Mouse (Mus musculus) adrenal gland (tissue): ENCODE measurements at regions not wholly inside any gene's neighbourhood (a gene's known extent, or its start where the extent isn't known, plus 50 kb on each side); places are given as distances from the start of the nearest gene placed in this dataset.

Experiments used
- intact Hi-C: fragments of 180-260 bp; cut with DNase I; formaldehyde crosslinking; loops from one replicate; pipeline ENCODE4 v1.15.1; 2025

DNA sequence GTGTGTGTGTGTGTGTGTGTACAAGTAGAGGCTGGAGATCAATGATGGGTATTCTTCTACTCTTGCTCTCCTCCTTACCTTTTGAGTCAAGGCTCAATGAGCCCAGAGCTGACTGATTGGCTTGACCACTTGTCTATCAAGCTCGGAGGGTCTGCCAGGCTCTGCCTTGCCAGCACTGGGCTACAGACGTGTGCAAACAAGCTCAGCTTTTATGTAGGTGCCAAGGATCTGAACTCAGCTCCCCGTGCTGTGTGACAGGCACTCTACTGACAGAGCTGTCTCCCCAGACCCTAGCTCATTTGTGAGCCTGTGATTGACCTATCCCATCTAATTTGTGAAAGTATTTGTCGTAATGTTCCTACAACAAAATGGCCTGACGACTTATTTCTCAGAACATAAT is 54.2 kb upstream of the Cdc42bpa start:
- intact Hi-C loops: no loop called here

DNA sequence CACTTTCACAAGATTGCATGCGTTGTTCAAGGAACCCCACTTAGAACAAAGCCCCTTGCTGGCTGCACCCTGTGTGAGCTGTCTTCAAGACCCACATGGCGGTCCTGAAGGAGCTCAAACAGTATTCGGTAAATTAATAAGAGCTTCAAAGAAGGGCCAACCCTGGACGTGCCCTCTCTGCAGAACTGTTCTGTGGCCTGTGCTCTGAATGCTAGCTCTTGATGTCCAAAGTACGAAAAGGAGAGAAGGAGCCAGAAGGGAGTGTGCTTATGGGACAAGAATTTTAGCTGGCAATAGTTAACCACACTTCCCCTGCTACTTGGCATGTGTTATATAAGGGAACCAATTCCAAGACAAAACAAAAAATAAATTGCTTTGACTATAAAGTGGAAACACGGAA is 67.6 kb upstream of the Cdc42bpa start:
- intact Hi-C loops: no loop called here

DNA sequence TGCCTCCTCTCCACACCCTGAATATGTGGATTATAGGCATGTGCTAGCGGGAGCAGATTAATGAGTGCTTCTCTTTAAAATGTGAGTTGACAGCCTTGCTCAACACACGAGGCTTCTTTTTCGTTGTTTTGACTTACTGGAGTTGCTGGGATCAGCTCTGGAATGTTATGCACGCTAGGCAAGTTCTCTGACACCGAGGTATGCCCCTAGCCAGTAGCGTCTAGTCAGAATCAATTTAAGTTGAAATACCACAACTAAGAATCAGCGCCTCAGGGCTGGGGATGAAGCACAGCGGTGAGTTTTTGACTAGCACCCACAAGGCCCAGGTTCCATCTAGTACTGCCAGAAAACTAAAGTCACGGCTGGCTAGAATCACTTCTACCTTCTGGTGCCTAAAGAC is 72.4 kb upstream of the Cdc42bpa start:
- intact Hi-C loops: no loop called here

- intact Hi-C loops: no loop called here
Measured at GRCm38 (mm10) chr1:179881222-179881621, 77.7 kb upstream of the Ahctf1 start.

DNA sequence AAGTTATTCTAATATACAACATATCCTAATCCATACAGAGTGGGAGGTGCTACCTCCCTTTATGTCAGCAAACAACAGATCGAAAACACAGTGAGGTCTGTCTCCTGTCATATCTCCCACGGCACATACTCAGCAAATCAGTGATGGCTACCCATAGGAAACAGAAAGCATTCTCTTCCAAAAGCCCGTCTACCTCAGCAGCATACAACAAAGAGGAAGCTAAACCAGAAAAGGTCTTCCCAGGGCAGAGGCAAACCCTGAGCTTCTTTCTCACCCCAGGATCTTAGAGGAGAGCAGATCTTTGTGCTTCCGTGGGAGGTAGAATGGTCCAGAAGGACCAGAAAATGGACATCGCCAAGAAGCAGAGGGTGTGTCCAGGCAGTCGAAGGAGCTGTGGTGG is 74.4 kb upstream of the Ahctf1 start:
- intact Hi-C loops: no loop called here

- intact Hi-C loops: no loop called here
Measured at GRCm38 (mm10) chr1:179873772-179874555, 70.5 kb upstream of the Ahctf1 start.

DNA sequence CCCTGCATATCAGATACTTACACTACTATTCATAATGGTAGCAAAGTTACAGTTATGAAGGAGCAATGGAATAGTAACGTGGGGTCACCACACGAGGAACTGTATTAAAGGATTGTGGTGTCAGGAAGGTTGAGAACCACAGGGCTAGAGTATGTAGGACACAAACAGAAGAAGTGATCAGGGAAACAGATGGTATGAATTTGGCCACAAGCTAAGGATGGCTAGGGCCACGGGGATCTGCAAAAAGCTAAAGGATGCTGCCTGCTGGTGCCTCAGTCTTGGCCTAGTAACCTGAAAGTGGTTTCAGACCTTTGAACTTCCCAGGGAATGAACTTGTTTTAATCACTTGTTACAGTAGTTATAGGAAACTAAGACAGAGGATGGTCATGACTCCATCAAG is 68.5 kb upstream of the Ahctf1 start:
- intact Hi-C loops: no loop called here

DNA sequence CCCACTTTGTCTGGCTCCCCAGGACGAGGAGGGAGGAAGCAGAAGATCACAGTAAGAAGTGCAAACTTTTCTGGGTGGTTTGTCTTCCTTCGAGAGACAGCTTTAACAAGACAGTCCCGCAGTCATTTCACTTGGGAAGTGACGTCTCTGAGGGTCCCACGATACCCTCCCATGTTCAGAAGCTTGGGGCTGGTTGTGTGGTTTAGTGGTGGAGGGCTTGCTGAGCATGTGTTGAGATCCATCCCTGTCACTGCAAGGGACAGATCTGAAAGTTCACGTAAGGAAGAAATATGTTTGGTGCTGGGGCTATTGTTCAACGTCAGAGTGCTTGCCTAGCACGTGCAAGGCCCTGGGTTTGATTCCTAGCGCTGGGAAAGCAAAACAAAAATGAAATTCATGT is 65.2 kb upstream of the Ahctf1 start:
- intact Hi-C loops: loop anchor here (10.0 kb wide), 1 partner anchor 86 kb away; no protein-coding TSS in a partner anchor

GRCm38 (mm10) chr1:179867493-179867892 is 64.0 kb upstream of the Ahctf1 start:
- intact Hi-C loops: loop anchor here (10.0 kb wide), 1 partner anchor 87 kb away; no protein-coding TSS in a partner anchor

GRCm38 (mm10) chr1:179866056-179866772 is 62.7 kb upstream of the Ahctf1 start:
- intact Hi-C loops: loop anchor here (10.0 kb wide), 1 partner anchor 89 kb away; no protein-coding TSS in a partner anchor

GRCm38 (mm10) chr1:179865561-179865960 is 62.1 kb upstream of the Ahctf1 start:
- intact Hi-C loops: loop anchor here (10.0 kb wide), 1 partner anchor 89 kb away; no protein-coding TSS in a partner anchor

DNA sequence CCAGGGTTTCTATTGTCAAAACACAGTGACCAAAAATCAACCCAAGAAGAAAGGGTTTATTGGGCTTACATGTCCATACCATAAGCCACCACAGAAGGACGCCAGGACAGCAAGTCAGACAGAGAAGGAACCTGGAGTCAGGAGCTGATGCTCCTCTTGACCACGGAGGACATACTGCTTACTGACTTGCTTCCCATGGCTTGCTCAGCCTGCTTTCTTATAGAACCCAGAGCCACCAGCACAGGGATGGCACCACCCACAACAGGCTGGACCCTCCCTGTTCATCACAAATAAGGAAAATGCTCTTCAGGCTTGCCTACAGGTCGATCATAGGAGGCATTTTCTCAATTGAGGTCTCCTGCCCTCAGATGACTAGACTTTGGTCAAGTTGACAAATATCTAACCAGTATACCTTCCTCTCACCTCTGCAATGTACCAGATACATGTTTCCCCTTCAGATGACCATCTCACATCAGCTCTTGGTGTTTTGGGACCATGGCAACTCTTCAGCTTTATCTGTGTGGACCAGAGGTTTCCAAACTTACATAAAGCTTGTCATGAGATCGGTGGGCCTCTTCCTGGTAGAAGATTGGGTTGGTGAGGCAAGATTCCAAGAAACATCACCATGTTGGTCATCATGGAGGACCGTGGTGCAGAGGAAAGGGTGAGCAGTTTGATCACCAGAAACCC is 61.2 kb upstream of the Ahctf1 start:
- intact Hi-C loops: loop anchor here (10.0 kb wide), 1 partner anchor 90 kb away; no protein-coding TSS in a partner anchor

DNA sequence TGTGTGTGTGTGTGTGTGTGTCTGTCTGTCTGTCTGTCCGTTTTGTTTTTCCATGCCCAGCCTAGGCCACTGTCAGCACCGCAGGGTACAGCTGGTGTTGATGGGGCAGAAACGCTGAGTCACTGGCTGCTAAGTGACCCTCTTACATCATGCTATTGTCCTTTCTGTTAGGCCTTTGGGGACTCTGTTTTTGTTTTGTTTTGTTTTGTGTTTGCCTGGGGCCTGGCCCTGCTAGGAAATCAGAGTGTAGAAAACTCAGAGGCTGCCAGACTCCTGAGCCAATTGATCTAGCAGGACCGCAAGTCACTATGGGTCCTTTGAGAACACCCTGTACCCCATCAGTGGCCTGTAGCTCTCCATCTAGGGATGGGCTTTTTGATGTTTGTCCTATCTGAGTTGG is 59.9 kb upstream of the Ahctf1 start:
- intact Hi-C loops: loop anchor here (10.0 kb wide), 1 partner anchor 91 kb away; no protein-coding TSS in a partner anchor

GRCm38 (mm10) chr1:179862941-179863340 is 59.5 kb upstream of the Ahctf1 start:
- intact Hi-C loops: loop anchor here (10.0 kb wide), 1 partner anchor 92 kb away; no protein-coding TSS in a partner anchor

GRCm38 (mm10) chr1:179861776-179862175 is 58.3 kb upstream of the Ahctf1 start:
- intact Hi-C loops: loop anchor here (10.0 kb wide), 1 partner anchor 93 kb away; no protein-coding TSS in a partner anchor

DNA sequence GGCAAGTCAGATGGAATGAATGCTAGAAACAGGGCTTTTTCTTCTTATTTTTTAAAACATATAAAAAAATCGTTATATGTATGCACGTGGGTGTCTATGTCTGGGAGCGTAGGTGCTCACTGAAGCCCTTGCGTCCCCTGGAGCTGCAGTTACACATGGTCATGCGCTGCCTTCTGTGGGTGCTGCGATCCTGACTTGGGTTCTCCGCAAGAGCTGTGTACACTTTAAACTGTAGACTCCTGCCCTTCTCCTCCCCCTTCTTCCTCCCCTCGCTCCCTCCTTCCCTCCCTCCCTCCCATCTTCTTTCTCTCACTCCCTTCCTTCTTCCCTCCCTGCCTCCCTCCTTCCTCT is 56.0 kb upstream of the Ahctf1 start:
- intact Hi-C loops: loop anchor here (5.0 kb wide), 2 partner anchors 258 to 358 kb away; no protein-coding TSS in a partner anchor

GRCm38 (mm10) chr1:179858780-179859551 is 55.5 kb upstream of the Ahctf1 start:
- intact Hi-C loops: loop anchor here (5.0 kb wide), 2 partner anchors 258 to 358 kb away; no protein-coding TSS in a partner anchor

- intact Hi-C loops: no loop called here
Measured at GRCm38 (mm10) chr1:179854288-179854965, 50.9 kb upstream of the Ahctf1 start.
